Mouse (Mus musculus) ES-Bruce4 (cell line): ENCODE measurements around the gene Krtap4-1.
"Not testable (repeated sequence)": the region's sequence is repeated elsewhere in the genome, so short reads cannot be mapped to it uniquely, and the experiment has no call there.

Source experiments
- EP300 ChIP-seq: IDR thresholded peaks from 2 replicates; pipeline ENCODE4 v1.6.1; 2011; ENCODE audit warnings: low read depth, low read length; ENCODE audit not compliant: insufficient read depth
- POLR2A ChIP-seq: IDR thresholded peaks from one replicate; pipeline ENCODE4 v1.8.1; 2011; ENCODE audit warnings: low read length; ENCODE audit not compliant: insufficient read depth

GRCm38 (mm10) chr11:99658467-99659010 is 30.5 kb upstream of the Krtap4-1 start, which contains the start of gene Gm11563:
- TF ChIP-seq EP300, POLR2A: not testable (repeated sequence)
